Mouse (Mus musculus): ENCODE results near the gene Nrxn1. TPM values are rescaled to one million over a fixed set of nuclear protein-coding genes. Genes with fewer than 3 reads are reported as not detected.

Gene Nrxn1
- total RNA-seq, 2 experiments from 2014 or later, result 660 to 736 TPM

- DNase-seq (ENCODE audit: low spot score in 2 of 2), result no peak
- intact Hi-C loops (cut with DNase I), result no loop called here
Observed at GRCm38 (mm10) chr17:90727124-90727523, 365.7 kb downstream of the Nrxn1 start.

GRCm38 (mm10) chr17:90704773-90705172 lies 388.1 kb downstream of the Nrxn1 start:
- intact Hi-C loops (cut with DNase I), result no loop called here
- peak; percentile 55 to 68 for DNase-seq (ENCODE audit: low spot score in 2 of 2)

- DNase-seq (ENCODE audit: low spot score in 2 of 2), result no peak
- intact Hi-C loops (cut with DNase I), result no loop called here
Observed at GRCm38 (mm10) chr17:90702626-90703025, 390.2 kb downstream of the Nrxn1 start.

GRCm38 (mm10) chr17:90696071-90696800 lies 396.6 kb downstream of the Nrxn1 start:
- intact Hi-C loops (cut with DNase I), result no loop called here
- DNase-seq (ENCODE audit: low spot score in 2 of 2), result peak in 1 of 2 experiments; percentile 30

GRCm38 (mm10) chr17:90695086-90695584 lies 397.7 kb downstream of the Nrxn1 start:
- intact Hi-C loops (cut with DNase I), result no loop called here
- no peak for DNase-seq (ENCODE audit: low spot score in 2 of 2)

- intact Hi-C loops (cut with DNase I), result no loop called here
- no peak for DNase-seq (ENCODE audit: low spot score in 2 of 2)
Observed at GRCm38 (mm10) chr17:90684172-90684571, 408.7 kb downstream of the Nrxn1 start.

- DNase-seq (ENCODE audit: low spot score in 2 of 2), result no peak
- intact Hi-C loops (cut with DNase I), result no loop called here
Observed at GRCm38 (mm10) chr17:90681019-90681418, 411.9 kb downstream of the Nrxn1 start.

GRCm38 (mm10) chr17:90676676-90677075 lies 416.2 kb downstream of the Nrxn1 start:
- no peak for DNase-seq (ENCODE audit: low spot score in 2 of 2)
- intact Hi-C loops (cut with DNase I), result no loop called here

GRCm38 (mm10) chr17:90662318-90662717 lies 430.6 kb downstream of the Nrxn1 start:
- no peak for DNase-seq (ENCODE audit: low spot score in 2 of 2)
- intact Hi-C loops (cut with DNase I), result no loop called here

GRCm38 (mm10) chr17:90654506-90654905 lies 438.4 kb downstream of the Nrxn1 start:
- no peak for DNase-seq (ENCODE audit: low spot score in 2 of 2)
- intact Hi-C loops (cut with DNase I), result no loop called here

GRCm38 (mm10) chr17:90653347-90653746 lies 439.5 kb downstream of the Nrxn1 start:
- peak; percentile 19 to 37 for DNase-seq (ENCODE audit: low spot score in 2 of 2)
- intact Hi-C loops (cut with DNase I), result no loop called here

GRCm38 (mm10) chr17:90650279-90650678 lies 442.6 kb downstream of the Nrxn1 start:
- intact Hi-C loops (cut with DNase I), result no loop called here
- DNase-seq (ENCODE audit: low spot score in 2 of 2), result no peak

GRCm38 (mm10) chr17:90638970-90639524 lies 453.8 kb downstream of the Nrxn1 start:
- intact Hi-C loops (cut with DNase I), result no loop called here
- DNase-seq (ENCODE audit: low spot score in 2 of 2), result no peak

- no peak for DNase-seq (ENCODE audit: low spot score in 2 of 2)
- intact Hi-C loops (cut with DNase I), result no loop called here
Observed at GRCm38 (mm10) chr17:90638183-90638727, 454.6 kb downstream of the Nrxn1 start.

- intact Hi-C loops (cut with DNase I), result no loop called here
- DNase-seq (ENCODE audit: low spot score in 2 of 2), result no peak
Observed at GRCm38 (mm10) chr17:90631371-90631770, 461.5 kb downstream of the Nrxn1 start.

GRCm38 (mm10) chr17:90629851-90630250 lies 463.0 kb downstream of the Nrxn1 start:
- peak; percentile 46 to 72 for DNase-seq (ENCODE audit: low spot score in 2 of 2)
- intact Hi-C loops (cut with DNase I), result loop anchor here (10.0 kb wide), 2 partner anchors 175 to 455 kb away; no protein-coding TSS in a partner anchor

GRCm38 (mm10) chr17:90628469-90628868 lies 464.4 kb downstream of the Nrxn1 start:
- intact Hi-C loops (cut with DNase I), result loop anchor here (10.0 kb wide), 2 partner anchors 176 to 456 kb away; no protein-coding TSS in a partner anchor
- peak; percentile 61 to 87 for DNase-seq (ENCODE audit: low spot score in 2 of 2)

GRCm38 (mm10) chr17:90628004-90628403 lies 464.9 kb downstream of the Nrxn1 start:
- DNase-seq (ENCODE audit: low spot score in 2 of 2), result no peak
- intact Hi-C loops (cut with DNase I), result loop anchor here (10.0 kb wide), 2 partner anchors 177 to 457 kb away; no protein-coding TSS in a partner anchor

GRCm38 (mm10) chr17:90627395-90627794 lies 465.5 kb downstream of the Nrxn1 start:
- no peak for DNase-seq (ENCODE audit: low spot score in 2 of 2)
- intact Hi-C loops (cut with DNase I), result loop anchor here (10.0 kb wide), 2 partner anchors 177 to 457 kb away; no protein-coding TSS in a partner anchor

GRCm38 (mm10) chr17:90624591-90625266 lies 468.1 kb downstream of the Nrxn1 start:
- no peak for DNase-seq (ENCODE audit: low spot score in 2 of 2)
- intact Hi-C loops (cut with DNase I), result loop anchor here (10.0 kb wide), 2 partner anchors 180 to 460 kb away; no protein-coding TSS in a partner anchor

Data from left cerebral cortex, postnatal 14 days (tissue).